11 mouse cellular contexts compared by ENCODE assay signal in genomic region chr17:85180471-85181060, GRCm38 (mm10).
DNase-seq lines count a peak whose midpoint lies in the region; ATAC-seq and TF ChIP-seq lines count a peak whose summit lies in the region.
"Had no signal": no experiment of that assay in that cellular context is flagged by ENCODE, and none has a peak within 500 bp of the region (broad histone marks: within the 10 kb centered on the region; RNA-seq: fewer than 3 reads in every experiment).

No protein-coding gene starts in this region.

- H3K27ac ChIP-seq in heart, postnatal 0 days (ENCODE audit: low read depth), result no peak overlapping the region
- no peak overlapping the region for H3K27ac ChIP-seq in hindbrain, postnatal 0 days
- H3K27ac ChIP-seq in neural tube, embryonic 13.5 days (replicated peaks), result no peak overlapping the region

- H3K27me3 ChIP-seq in heart, postnatal 0 days (ENCODE audit: control insufficient read depth, insufficient read depth, low read length), result no peaks in the 10 kb centered on the region
- H3K27me3 ChIP-seq in hindbrain, postnatal 0 days (ENCODE audit: insufficient read depth, low read length), result no peaks in the 10 kb centered on the region
- no peaks in the 10 kb centered on the region for H3K27me3 ChIP-seq in neural tube, embryonic 13.5 days

- H3K4me3 ChIP-seq in heart, postnatal 0 days (ENCODE audit: low read depth, low read length), result no peak overlapping the region
- H3K4me3 ChIP-seq in hindbrain, postnatal 0 days (ENCODE audit: low read length), result no peak overlapping the region
- 0 out of 2 replicates have a peak overlapping the region, but pooled peaks have one; percentile 0 for H3K4me3 ChIP-seq in neural tube, embryonic 13.5 days
- H3K4me3 ChIP-seq: myocyte had no signal

- H3K4me2 ChIP-seq in heart, postnatal 0 days (ENCODE audit: low read depth, low read length), result 0 out of 2 replicates have a peak overlapping the region, but pooled peaks have one; percentile 2
- H3K4me2 ChIP-seq in hindbrain, postnatal 0 days (ENCODE audit: low read depth, low read length), result peak overlapping the region; percentile 40
- H3K4me2 ChIP-seq in neural tube, embryonic 13.5 days, result peak overlapping the region; percentile 38

- no peak for TF ChIP-seq CTCF in heart, postnatal 0 days (IDR thresholded peaks at IDR 0.05; ENCODE audit: low read depth)
- no peak for TF ChIP-seq CTCF in hindbrain, postnatal 0 days (IDR thresholded peaks at IDR 0.05; ENCODE audit: low read depth)

- no peak for ATAC-seq in heart, postnatal 0 days (ENCODE audit: insufficient read depth, low read depth)
- ATAC-seq in granulocyte monocyte progenitor cell, adult 5-6 weeks (replicated peaks; ENCODE audit: poor library complexity, severe bottlenecking), result peak; percentile 90
- ATAC-seq in hindbrain, postnatal 0 days, result no peak
- ATAC-seq in neural tube, embryonic 13.5 days (ENCODE audit: low read depth), result peak; percentile 69; the same call in 1 of the 2 replicates
- no peak for ATAC-seq in CD4-positive, CD25-positive, alpha-beta regulatory T cell, adult 4 months

- no peaks in the 10 kb centered on the region for H3K36me3 ChIP-seq in heart, postnatal 0 days (replicated peaks; ENCODE audit: control insufficient read depth, insufficient read depth, low read length)
- no peaks in the 10 kb centered on the region for H3K36me3 ChIP-seq in hindbrain, postnatal 0 days (ENCODE audit: insufficient read depth, low read length)
- no peaks in the 10 kb centered on the region for H3K36me3 ChIP-seq in neural tube, embryonic 13.5 days

- no peak for DNase-seq in heart, postnatal 0 days (ENCODE audit: low spot score)
- DNase-seq in heart, adult 8-10 months (ENCODE audit: low spot score), result no peak
- DNase-seq in hindbrain, postnatal 0 days (ENCODE audit: low spot score), result peak; percentile 13
- DNase-seq in cerebellum, adult 9-11 months, result no peak
- no peak for DNase-seq in spleen, postnatal 36 days (ENCODE audit: low spot score in 2 of 2)
- DNase-seq: cerebellum, adult 9-10 months; kidney, postnatal 10 days had no signal

- no peaks in the 10 kb centered on the region for H3K9me3 ChIP-seq in heart, postnatal 0 days (replicated peaks; ENCODE audit: control insufficient read depth, low read length)
- no peaks in the 10 kb centered on the region for H3K9me3 ChIP-seq in hindbrain, postnatal 0 days (ENCODE audit: low read length)
- no peaks in the 10 kb centered on the region for H3K9me3 ChIP-seq in neural tube, embryonic 13.5 days

- WGBS in heart, postnatal 0 days, result 50% methylated on average over 14 of the region's 14 CpGs
- 34% methylated on average over 14 of the region's 14 CpGs for WGBS in hindbrain, postnatal 0 days
- 33% methylated on average over 14 of the region's 14 CpGs for WGBS in neural tube, embryonic 13.5 days

- TF ChIP-seq EP300 in heart, postnatal 0 days (IDR thresholded peaks at IDR 0.05; ENCODE audit: low read depth), result no peak

- no peaks in the 10 kb centered on the region for H3K4me1 ChIP-seq in heart, postnatal 0 days (ENCODE audit: control insufficient read depth, insufficient read depth)
- H3K4me1 ChIP-seq in hindbrain, postnatal 0 days (ENCODE audit: insufficient read depth, low read length), result no peaks in the 10 kb centered on the region
- H3K4me1 ChIP-seq in neural tube, embryonic 13.5 days (replicated peaks), result peaks cover 11% of the 10 kb centered on the region

- no peak overlapping the region for H3K9ac ChIP-seq in heart, postnatal 0 days (replicated peaks; ENCODE audit: low read depth, low read length)
- H3K9ac ChIP-seq in hindbrain, postnatal 0 days (replicated peaks; ENCODE audit: low read length), result no peak overlapping the region
- no peak overlapping the region for H3K9ac ChIP-seq in neural tube, embryonic 13.5 days

Comparison
In these comparisons a context has a peak if more than half of its experiments do, and no peak if none do; other contexts are left out.
1. ATAC-seq: peak in granulocyte monocyte progenitor cell, adult 5-6 weeks (single experiment) and neural tube, embryonic 13.5 days (single experiment); none in heart, postnatal 0 days (single experiment), hindbrain, postnatal 0 days (single experiment) and CD4-positive, CD25-positive, alpha-beta regulatory T cell, adult 4 months (single experiment).
2. Peak in every context shown above with its lines, with median percentiles within 50 percentile points of each other: H3K4me2 ChIP-seq.